Mouse (Mus musculus) limb, embryonic 11.5 days (tissue): ENCODE measurements at regions not wholly inside any gene's neighbourhood (a gene's known extent, or its start where the extent isn't known, plus 50 kb on each side); places are given as distances from the start of the nearest gene placed in this dataset.
A peak's percentile ranks its signal among the peaks of the same experiment; 100 is the strongest.

Source experiments
- ATAC-seq: fragments of 200-750 bp; cut with Nextera tagmentation; 2 replicates; pipeline ENCODE4 v1.8.0; 2017; ENCODE audit warnings: low read depth; ENCODE audit not compliant: insufficient number of reproducible peaks, low FRiP score, low TSS enrichment
- DNase-seq: peaks from one replicate; pipeline ENCODE4 v3.0.0-alpha.2; 2015; ENCODE audit warnings: low spot score
- H3K27ac ChIP-seq: fragments of 300-500 bp; sonication (generic); replicated peaks from 2 replicates; pipeline ENCODE4 v1.5.1; 2014; ENCODE audit warnings: low read depth, mild to moderate bottlenecking, low read length
- H3K27me3 ChIP-seq: fragments of 300-500 bp; sonication (generic); 2 replicates; pipeline ENCODE4 v1.6.1; 2014; ENCODE audit warnings: mild to moderate bottlenecking, low read length, mixed read lengths; ENCODE audit not compliant: control insufficient read depth, insufficient read depth
- H3K36me3 ChIP-seq: fragments of 300-500 bp; sonication (generic); 2 replicates; pipeline ENCODE4 v1.6.1; 2014; ENCODE audit warnings: mild to moderate bottlenecking, low read length, moderate library complexity, mixed read lengths; ENCODE audit not compliant: control insufficient read depth, insufficient read depth
- H3K4me1 ChIP-seq: fragments of 300-500 bp; sonication (generic); 2 replicates; pipeline ENCODE4 v1.6.1; 2014; ENCODE audit warnings: low read length, mixed read lengths; ENCODE audit not compliant: control insufficient read depth, insufficient read depth
- H3K4me2 ChIP-seq: fragments of 300-500 bp; sonication (generic); 2 replicates; pipeline ENCODE4 v1.6.1; 2014; ENCODE audit warnings: low read depth, mild to moderate bottlenecking, moderate library complexity; ENCODE audit not compliant: severe bottlenecking
- H3K4me3 ChIP-seq: fragments of 300-500 bp; sonication (generic); 2 replicates; pipeline ENCODE4 v1.5.1; 2014; ENCODE audit warnings: low read depth, low read length
- H3K9ac ChIP-seq: fragments of 300-500 bp; sonication (generic); 2 replicates; pipeline ENCODE4 v1.6.1; 2014; ENCODE audit warnings: mild to moderate bottlenecking, low read length
- H3K9me3 ChIP-seq: fragments of 300-500 bp; sonication (generic); 2 replicates; pipeline ENCODE4 v1.6.1; 2016; ENCODE audit warnings: low read length; ENCODE audit not compliant: control insufficient read depth
- WGBS: fragments of 180-500 bp; shearing (Covaris S2); extraction: QIAGEN DNeasy Blood & Tissue Kit; methylation state at CpG from one replicate; pipeline ENCODE4 v1.1.7; 2014; 5-methylcytosine and 5-hydroxymethylcytosine counted together

DNA sequence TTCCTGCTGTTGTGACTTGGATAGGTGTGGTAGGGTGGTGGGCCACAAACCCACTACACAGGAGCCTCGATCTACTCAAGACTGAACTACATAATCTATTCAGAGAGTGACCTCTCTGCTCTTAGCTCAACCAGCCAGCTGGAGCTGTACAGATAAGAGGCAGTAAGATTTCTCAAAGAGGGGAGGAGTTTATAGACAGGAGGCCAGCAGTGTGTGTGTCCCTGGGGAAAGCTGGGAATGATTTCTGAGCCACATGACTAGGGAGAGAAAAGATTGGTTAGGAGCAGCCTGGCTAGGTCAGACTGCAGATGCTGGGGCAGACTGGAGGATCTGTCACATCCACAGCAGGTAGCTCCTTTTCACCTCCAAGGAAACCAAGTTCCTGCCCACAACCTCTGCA, 166.7 kb downstream of the Rpl14 start:
- no peak overlapping the region for H3K4me2 ChIP-seq
- H3K27ac ChIP-seq, result no peak overlapping the region
- no peaks in the 10 kb centered on the region for H3K9me3 ChIP-seq
- H3K27me3 ChIP-seq, result no peaks in the 10 kb centered on the region
- no peak overlapping the region for H3K4me3 ChIP-seq
- WGBS, result 71% methylated on average over 1 of the region's 1 CpGs
- H3K9ac ChIP-seq, result no peak overlapping the region
- H3K4me1 ChIP-seq, result peaks cover 23% of the 10 kb centered on the region
- H3K36me3 ChIP-seq, result no peaks in the 10 kb centered on the region
- no peak for DNase-seq
- no peak for ATAC-seq

- Histone ChIP-seq H3K4me3 (no peak overlapping the region), H3K4me2 (no peak overlapping the region), H3K4me1 (peaks cover 9% of the 10 kb centered on the region), H3K9me3 (no peaks in the 10 kb centered on the region), H3K9ac (peak overlapping the region; percentile 44), H3K27ac (peak overlapping the region; percentile 25), H3K27me3 (no peaks in the 10 kb centered on the region), H3K36me3 (no peaks in the 10 kb centered on the region)
- DNase-seq, result peak; percentile 38
- no peak for ATAC-seq
- WGBS, result 69% methylated on average over 14 of the region's 14 CpGs
These were observed 168.1 kb downstream of the Rpl14 start for GRCm38 (mm10) chr9:120739199-120739952.

GRCm38 (mm10) chr9:120739953-120740524, 168.8 kb downstream of the Rpl14 start:
- no peaks in the 10 kb centered on the region for H3K27me3 ChIP-seq
- no peak for ATAC-seq
- H3K36me3 ChIP-seq, result no peaks in the 10 kb centered on the region

GRCm38 (mm10) chr9:120741521-120741920, 170.3 kb downstream of the Rpl14 start:
- WGBS, result 93% methylated on average over 2 of the region's 2 CpGs
- H3K4me2 ChIP-seq, result no peak overlapping the region
- no peak overlapping the region for H3K4me3 ChIP-seq
- DNase-seq (no peak), ATAC-seq (no peak)
- H3K27me3 ChIP-seq, result no peaks in the 10 kb centered on the region
- H3K9me3 ChIP-seq, result no peaks in the 10 kb centered on the region
- peaks cover 8% of the 10 kb centered on the region; the same call in 1 of the 2 replicates for H3K4me1 ChIP-seq
- H3K9ac ChIP-seq, result no peak overlapping the region
- H3K36me3 ChIP-seq, result no peaks in the 10 kb centered on the region
- no peak overlapping the region for H3K27ac ChIP-seq

More at GRCm38 (mm10) chr9:120739953-120740524, 168.8 kb downstream of the Rpl14 start:
- peak overlapping the region; percentile 44 for H3K9ac ChIP-seq
- no peak overlapping the region for H3K4me3 ChIP-seq
- H3K4me2 ChIP-seq, result no peak overlapping the region
- H3K27ac ChIP-seq, result 0 out of 2 replicates have a peak overlapping the region, but pooled peaks have one; percentile 25
- 47% methylated on average over 6 of the region's 6 CpGs for WGBS
- peaks cover 8% of the 10 kb centered on the region; the same call in 1 of the 2 replicates for H3K4me1 ChIP-seq
- DNase-seq, result no peak
- H3K9me3 ChIP-seq, result no peaks in the 10 kb centered on the region

- WGBS, result 91% methylated on average over 9 of the region's 9 CpGs
- ATAC-seq, result no peak
- no peak overlapping the region for H3K27ac ChIP-seq
- no peaks in the 10 kb centered on the region for H3K9me3 ChIP-seq
- no peaks in the 10 kb centered on the region for H3K27me3 ChIP-seq
- no peak overlapping the region for H3K4me3 ChIP-seq
- no peak for DNase-seq
- no peak overlapping the region for H3K4me2 ChIP-seq
- no peaks in the 10 kb centered on the region for H3K36me3 ChIP-seq
- H3K9ac ChIP-seq, result no peak overlapping the region
- peaks cover 8% of the 10 kb centered on the region; the same call in 1 of the 2 replicates for H3K4me1 ChIP-seq
These were observed 172.2 kb downstream of the Rpl14 start for GRCm38 (mm10) chr9:120743455-120743854.

DNA sequence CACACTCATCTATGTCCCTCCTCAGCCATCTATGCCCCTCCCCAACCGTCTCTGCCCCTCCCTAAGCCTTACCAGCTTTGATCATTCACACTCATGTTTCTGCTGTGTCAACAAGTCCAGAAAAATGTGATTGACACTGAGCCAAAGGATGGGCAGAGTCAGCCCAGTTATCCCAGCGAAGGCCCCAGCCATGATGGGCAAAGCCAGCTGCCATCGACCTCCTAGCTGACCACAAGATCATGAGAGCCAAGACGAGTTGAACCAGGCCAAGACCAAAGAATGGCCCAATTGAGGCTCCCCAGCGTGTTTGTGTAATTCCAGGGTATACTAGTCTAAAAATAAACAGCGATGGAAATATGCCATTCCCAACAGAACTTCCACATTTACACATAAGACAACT, 174.4 kb downstream of the Rpl14 start:
- WGBS, result 89% methylated on average over 6 of the region's 6 CpGs

DNA sequence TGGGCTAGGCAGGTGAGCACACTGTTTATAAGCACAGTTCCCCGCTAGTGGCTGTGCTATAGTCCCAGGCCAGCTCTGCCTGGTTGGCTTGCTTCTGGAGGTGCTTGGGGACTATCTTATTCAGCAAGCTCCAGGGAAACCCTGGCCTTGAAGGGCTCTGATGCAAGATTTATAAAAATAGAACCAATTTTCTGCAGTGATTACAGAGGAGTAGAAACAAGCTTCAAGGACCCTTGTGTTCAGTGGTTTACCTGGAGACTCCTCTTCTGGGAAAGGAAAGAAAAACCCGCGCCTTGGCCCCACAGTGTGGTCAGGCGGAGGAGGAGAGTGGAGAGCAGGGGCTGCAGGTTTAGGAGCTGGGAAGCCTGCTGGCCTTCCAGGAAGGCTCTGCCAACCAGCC, 178.2 kb upstream of the Ctnnb1 start:
- ATAC-seq (no peak), DNase-seq (no peak)
- Histone ChIP-seq H3K9me3 (no peaks in the 10 kb centered on the region), H3K27ac (no peak overlapping the region), H3K36me3 (no peaks in the 10 kb centered on the region), H3K9ac (no peak overlapping the region), H3K4me3 (no peak overlapping the region), H3K27me3 (no peaks in the 10 kb centered on the region), H3K4me1 (no peaks in the 10 kb centered on the region), H3K4me2 (no peak overlapping the region)
- 86% methylated on average over 4 of the region's 4 CpGs for WGBS

More for the DNA sequence above, 174.4 kb downstream of the Rpl14 start:
- no peak overlapping the region for H3K27ac ChIP-seq
- H3K4me1 ChIP-seq, result no peaks in the 10 kb centered on the region
- no peak overlapping the region for H3K4me3 ChIP-seq
- no peak overlapping the region for H3K4me2 ChIP-seq
- no peaks in the 10 kb centered on the region for H3K9me3 ChIP-seq
- no peak for ATAC-seq
- H3K27me3 ChIP-seq, result no peaks in the 10 kb centered on the region
- H3K9ac ChIP-seq, result no peak overlapping the region
- DNase-seq, result no peak
- H3K36me3 ChIP-seq, result no peaks in the 10 kb centered on the region

DNA sequence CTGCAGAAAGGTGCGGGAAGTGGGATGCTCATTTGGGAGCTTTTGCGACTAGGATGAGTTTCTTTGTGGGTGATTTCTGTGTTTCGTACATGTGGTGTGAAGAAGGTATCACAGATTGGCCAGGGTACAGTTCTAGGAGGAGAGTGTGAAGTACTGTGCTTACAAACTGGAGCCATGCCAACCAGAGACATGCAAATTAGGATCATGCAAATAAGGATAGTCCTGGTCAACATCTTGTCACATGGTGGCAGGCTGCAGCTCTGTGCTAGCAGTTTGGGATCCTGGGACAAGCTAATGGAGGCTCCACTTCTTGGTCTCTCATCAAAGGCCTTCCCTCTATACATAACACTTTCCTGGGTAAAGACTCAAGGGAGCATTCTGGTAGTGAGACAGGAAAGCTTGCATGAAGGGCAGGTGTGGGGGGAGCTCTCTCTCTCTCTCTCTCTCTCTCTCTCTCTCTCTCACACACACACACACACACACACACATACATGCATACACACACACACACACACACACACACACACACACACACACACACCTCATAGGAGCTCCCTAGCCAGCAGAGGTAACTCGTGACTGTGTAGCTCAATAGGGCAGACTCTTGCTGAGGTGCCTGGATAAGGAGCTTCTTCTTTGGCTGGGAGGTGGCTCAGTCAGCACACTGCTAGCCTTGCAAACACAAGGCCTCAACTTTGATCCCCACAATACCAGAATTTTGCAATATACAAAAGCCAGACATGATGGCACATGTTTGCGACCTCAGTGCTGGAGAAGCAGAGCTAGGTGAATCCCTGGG, 177.1 kb upstream of the Ctnnb1 start:
- Histone ChIP-seq H3K27ac (no peak overlapping the region), H3K27me3 (no peaks in the 10 kb centered on the region), H3K36me3 (no peaks in the 10 kb centered on the region), H3K9me3 (no peaks in the 10 kb centered on the region), H3K9ac (no peak overlapping the region), H3K4me2 (no peak overlapping the region), H3K4me1 (no peaks in the 10 kb centered on the region), H3K4me3 (no peak overlapping the region)
- 84% methylated on average over 5 of the region's 5 CpGs for WGBS
- ATAC-seq (no peak), DNase-seq (no peak)
